Mouse (Mus musculus): ENCODE measurements around the gene Znrf1.

GRCm38 (mm10) chr8:111643264-111644141, 107.6 kb downstream of the Znrf1 start, which contains the start of gene Zfp1:
- TF ChIP-seq CTCF (IDR thresholded peaks at IDR 0.05; ENCODE audit: control insufficient read depth, insufficient read depth, insufficient read length) (no peak), MAX (IDR thresholded peaks at IDR 0.05) (peak; percentile 79), CEBPB (IDR thresholded peaks at IDR 0.05; ENCODE audit: low read depth) (no peak), FOSL1 (IDR thresholded peaks at IDR 0.05; ENCODE audit: insufficient read depth, low read length, poor library complexity, severe bottlenecking) (no peak), MYOG (IDR thresholded peaks at IDR 0.05; ENCODE audit: control insufficient read depth, extremely low read depth, insufficient read length) (no peak)

All from C2C12 (cell line).